Mouse (Mus musculus) stomach, embryonic 16.5 days (tissue): ENCODE measurements around the gene Zfp189. TPM values are rescaled to one million over a fixed set of nuclear protein-coding genes. Genes with fewer than 3 reads are reported as not detected.
"Not testable (repeated sequence)": the region's sequence is repeated elsewhere in the genome, so short reads cannot be mapped to it uniquely, and the experiment has no call there.

Source experiments
- ATAC-seq: fragments of 200-750 bp; cut with Nextera tagmentation; 2 replicates; pipeline ENCODE4 v1.8.0; 2017; ENCODE audit warnings: moderate number of reproducible peaks, moderate TSS enrichment; ENCODE audit not compliant: insufficient read depth, low FRiP score
- H3K27ac ChIP-seq: fragments of 300-500 bp; sonication (generic); 2 replicates; pipeline ENCODE4 v1.5.1; 2014; ENCODE audit warnings: low read length
- H3K27me3 ChIP-seq: fragments of 300-500 bp; sonication (generic); 2 replicates; pipeline ENCODE4 v1.6.1; 2014; ENCODE audit warnings: low read length, control low read depth, mixed read lengths; ENCODE audit not compliant: control insufficient read depth, insufficient read depth
- H3K36me3 ChIP-seq: fragments of 300-500 bp; sonication (generic); 2 replicates; pipeline ENCODE4 v1.6.1; 2014; ENCODE audit warnings: low read length; ENCODE audit not compliant: control insufficient read depth, insufficient read depth
- H3K4me1 ChIP-seq: fragments of 300-500 bp; sonication (generic); 2 replicates; pipeline ENCODE4 v1.6.1; 2014; ENCODE audit warnings: low read length, control low read depth, mixed read lengths; ENCODE audit not compliant: control insufficient read depth, insufficient read depth
- H3K4me2 ChIP-seq: fragments of 300-500 bp; sonication (generic); 2 replicates; pipeline ENCODE4 v1.6.1; 2014; ENCODE audit warnings: low read depth, low read length, mixed read lengths
- H3K4me3 ChIP-seq: fragments of 300-500 bp; sonication (generic); replicated peaks from 2 replicates; pipeline ENCODE4 v1.5.1; 2014; ENCODE audit warnings: mild to moderate bottlenecking, low read length
- H3K9ac ChIP-seq: fragments of 300-500 bp; sonication (generic); 2 replicates; pipeline ENCODE4 v1.6.1; 2014; ENCODE audit warnings: low read length
- H3K9me3 ChIP-seq: fragments of 300-500 bp; sonication (generic); replicated peaks from 2 replicates; pipeline ENCODE4 v1.6.1; 2016; ENCODE audit warnings: low read length, control low read depth; ENCODE audit not compliant: control insufficient read depth
- WGBS: fragments of 180-500 bp; shearing (Covaris S2); extraction: QIAGEN DNeasy Blood & Tissue Kit; methylation state at CpG from one replicate; pipeline ENCODE4 v1.1.7; 2014; 5-methylcytosine and 5-hydroxymethylcytosine counted together
- polyA plus RNA-seq: library from polyadenylated mRNA; unstranded; fragments of >200 nt; fragmentation: Nextera tagmentation; extraction: Ambion mirVana; gene quantifications from 2 replicates; pipeline ENCODE4 v1.2.1, GENCODE M21; 2015

Gene Zfp189
- polyA plus RNA-seq: 5.8 and 6.0 TPM in 2 replicates

- H3K9ac ChIP-seq: peak within 1 kb of the TSS; percentile 80
- no peaks in the 10 kb centered on the region for H3K36me3 ChIP-seq
- no peaks in the 10 kb centered on the region for H3K27me3 ChIP-seq
- peak within 1 kb of the TSS; percentile 66 for H3K4me3 ChIP-seq
- WGBS: under 1% methylated on average over 41 of the region's 41 CpGs
- H3K9me3 ChIP-seq: 0 out of 2 replicates have a peak, but pooled peaks cover 2% of the 10 kb centered on the region
- H3K27ac ChIP-seq: peak within 1 kb of the TSS; percentile 21
- peak; percentile 99 for ATAC-seq
- H3K4me1 ChIP-seq: peaks cover 7% of the 10 kb centered on the region
- peak within 1 kb of the TSS; percentile 75 for H3K4me2 ChIP-seq
These were observed at the start of gene Zfp189, which contains the start of gene Mrpl50 for GRCm38 (mm10) chr4:49520572-49521340. TSS of gene Zfp189 (plus strand) at chr4:49521176. TSS of gene Mrpl50 (minus strand) at chr4:49521093.

GRCm38 (mm10) chr4:49473435-49474100 is 47.4 kb upstream of the Zfp189 start, which contains the start of gene Acnat1:
TSS of gene Acnat1 (minus strand) at chr4:49473912.
- no peak within 1 kb of the TSS for H3K27ac ChIP-seq
- H3K36me3 ChIP-seq: no peaks in the 10 kb centered on the region
- 0 out of 2 replicates have a peak, but pooled peaks cover 3% of the 10 kb centered on the region for H3K4me1 ChIP-seq
- H3K4me3 ChIP-seq: no peak within 1 kb of the TSS
- no peak within 1 kb of the TSS for H3K9ac ChIP-seq
- no peak within 1 kb of the TSS for H3K4me2 ChIP-seq
- no peaks in the 10 kb centered on the region for H3K27me3 ChIP-seq
- no peak for ATAC-seq
- H3K9me3 ChIP-seq: no peaks in the 10 kb centered on the region
- 37% methylated on average over 3 of the region's 3 CpGs for WGBS

- ATAC-seq: no peak
- no peak overlapping the region for H3K4me3 ChIP-seq
- H3K27ac ChIP-seq: no peak overlapping the region
- H3K36me3 ChIP-seq: no peaks in the 10 kb centered on the region
- H3K9ac ChIP-seq: no peak overlapping the region
- no peaks in the 10 kb centered on the region for H3K9me3 ChIP-seq
- no peaks in the 10 kb centered on the region for H3K27me3 ChIP-seq
- no peak overlapping the region for H3K4me2 ChIP-seq
- 0 out of 2 replicates have a peak, but pooled peaks cover 3% of the 10 kb centered on the region for H3K4me1 ChIP-seq
These were observed 46.4 kb upstream of the Zfp189 start for GRCm38 (mm10) chr4:49474583-49474982.

GRCm38 (mm10) chr4:49478118-49478877 is 42.7 kb upstream of the Zfp189 start:
- H3K9ac ChIP-seq: no peak overlapping the region
- 17% methylated on average over 19 of the region's 19 CpGs for WGBS
- peak overlapping the region; percentile 14 for H3K4me3 ChIP-seq
- H3K36me3 ChIP-seq: no peaks in the 10 kb centered on the region
- no peaks in the 10 kb centered on the region for H3K9me3 ChIP-seq
- no peaks in the 10 kb centered on the region for H3K27me3 ChIP-seq
- H3K27ac ChIP-seq: no peak overlapping the region
- peak overlapping the region; percentile 42 for H3K4me2 ChIP-seq
- ATAC-seq: peak; percentile 59; the same call in 1 of the 2 replicates
- 0 out of 2 replicates have a peak, but pooled peaks cover 5% of the 10 kb centered on the region for H3K4me1 ChIP-seq

GRCm38 (mm10) chr4:49479035-49479434 is 41.9 kb upstream of the Zfp189 start:
- not testable (repeated sequence) for H3K9ac ChIP-seq, H3K4me1 ChIP-seq, H3K27ac ChIP-seq, H3K9me3 ChIP-seq, H3K4me3 ChIP-seq, H3K27me3 ChIP-seq, ATAC-seq, H3K36me3 ChIP-seq
- 25% methylated on average over 2 of the region's 2 CpGs for WGBS
- 0 out of 2 replicates have a peak overlapping the region, but pooled peaks have one; percentile 10 for H3K4me2 ChIP-seq

- ATAC-seq: peak; percentile 73
- no peaks in the 10 kb centered on the region for H3K36me3 ChIP-seq
- H3K4me1 ChIP-seq: 0 out of 2 replicates have a peak, but pooled peaks cover 5% of the 10 kb centered on the region
- no peaks in the 10 kb centered on the region for H3K9me3 ChIP-seq
- peak overlapping the region; percentile 50 for H3K4me2 ChIP-seq
- H3K27me3 ChIP-seq: no peaks in the 10 kb centered on the region
- H3K9ac ChIP-seq: peak overlapping the region; percentile 61
- peak overlapping the region; percentile 89 for H3K27ac ChIP-seq
- peak overlapping the region; percentile 45 for H3K4me3 ChIP-seq
- 10% methylated on average over 21 of the region's 21 CpGs for WGBS
These were observed 40.7 kb upstream of the Zfp189 start for GRCm38 (mm10) chr4:49480104-49480760.

GRCm38 (mm10) chr4:49480896-49481295 is 40.1 kb upstream of the Zfp189 start:
- Histone ChIP-seq H3K9me3 (no peaks in the 10 kb centered on the region), H3K4me3 (peak overlapping the region; percentile 45), H3K9ac (no peak overlapping the region), H3K27me3 (no peaks in the 10 kb centered on the region), H3K27ac (peak overlapping the region; percentile 89), H3K4me1 (0 out of 2 replicates have a peak, but pooled peaks cover 5% of the 10 kb centered on the region), H3K4me2 (peak overlapping the region; percentile 50), H3K36me3 (no peaks in the 10 kb centered on the region)
- peak; percentile 80; the same call in 1 of the 2 replicates for ATAC-seq
- whole genome bisulfite sequencing: 34% methylated on average over 3 of the region's 3 CpGs

GRCm38 (mm10) chr4:49485442-49485841 is 35.5 kb upstream of the Zfp189 start:
- Histone ChIP-seq H3K9me3 (no peaks in the 10 kb centered on the region), H3K36me3 (no peaks in the 10 kb centered on the region), H3K4me3 (no peak overlapping the region), H3K27ac (no peak overlapping the region), H3K4me1 (0 out of 2 replicates have a peak, but pooled peaks cover 3% of the 10 kb centered on the region), H3K27me3 (no peaks in the 10 kb centered on the region), H3K9ac (no peak overlapping the region), H3K4me2 (no peak overlapping the region)
- ATAC-seq: no peak
